Mouse (Mus musculus): ENCODE measurements around the gene Plac1.

GRCm38 (mm10) chrX:53099266-53099665 is 140.6 kb downstream of the Plac1 start:
- TF ChIP-seq TCF12 (IDR thresholded peaks at IDR 0.05; ENCODE audit: insufficient read depth, poor library complexity, severe bottlenecking), result no peak
- no peak for TF ChIP-seq MYOD1 (IDR thresholded peaks at IDR 0.05; ENCODE audit: control insufficient read depth in 1 of 3, insufficient read length in 2 of 3, low read depth in 2 of 3)
- no peak for TF ChIP-seq POLR2A (IDR thresholded peaks at IDR 0.05; ENCODE audit: insufficient read length, low read depth)
- no peak for TF ChIP-seq SRF (IDR thresholded peaks at IDR 0.05; ENCODE audit: control insufficient read depth, insufficient read length, low read depth)
- TF ChIP-seq MYOG (IDR thresholded peaks at IDR 0.05; ENCODE audit: control insufficient read depth in 1 of 3, insufficient read depth in 1 of 3, insufficient read length in 2 of 3, low read depth in 2 of 3), result no peak
- no peak for TF ChIP-seq CEBPB (IDR thresholded peaks at IDR 0.05; ENCODE audit: insufficient read depth, poor library complexity, severe bottlenecking)
- no peak for TF ChIP-seq MAX (IDR thresholded peaks at IDR 0.05; ENCODE audit: low read depth)
- TF ChIP-seq USF1 (IDR thresholded peaks at IDR 0.05; ENCODE audit: low read depth), result no peak
- TF ChIP-seq POLR2AphosphoS2 (IDR thresholded peaks at IDR 0.05; ENCODE audit: insufficient read length, low read depth), result no peak

All from myocyte (in vitro differentiated cells).